ENCODE assay signal across 8 mouse cellular contexts in the genomic region with DNA sequence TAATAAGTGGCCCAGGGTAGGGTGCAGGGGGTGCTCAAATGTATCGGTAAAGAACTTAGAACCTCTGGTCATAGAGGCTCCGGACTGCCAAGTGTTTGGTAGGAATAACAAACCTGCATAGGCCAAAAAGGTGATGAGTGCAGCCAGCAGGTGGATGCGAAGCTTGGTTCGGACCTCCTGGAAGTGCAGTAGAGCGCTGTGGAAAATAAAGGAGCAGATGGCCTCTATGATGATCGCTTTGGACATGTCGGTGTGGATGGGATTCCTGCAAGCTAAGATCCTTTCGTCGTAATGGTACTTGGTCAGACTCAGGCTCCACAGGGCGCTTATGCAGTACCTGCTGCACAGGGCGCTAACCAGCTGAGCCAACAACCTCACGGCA. TPM values are rescaled to one million over a fixed set of nuclear protein-coding genes. Genes with fewer than 3 reads are reported as not detected.
DNase-seq lines count a peak whose midpoint lies in the region; ATAC-seq and TF ChIP-seq lines count a peak whose summit lies in the region.

No protein-coding gene starts in this region.

- peak overlapping the region; percentile 83 for H3K9ac ChIP-seq in liver, embryonic 16.5 days (ENCODE audit: low read depth, low read length)

- no peak for ATAC-seq in liver, embryonic 16.5 days (ENCODE audit: low read depth)

- H3K4me2 ChIP-seq in liver, embryonic 16.5 days (ENCODE audit: low read depth, low read length): peak overlapping the region; percentile 99

- WGBS in thymus, adult 2 months: 7% methylated on average over 12 of the region's 12 CpGs
- 6% methylated on average over 12 of the region's 12 CpGs for WGBS in liver, embryonic 16.5 days (ENCODE audit: insufficient replicate concordance)

- no peaks in the 10 kb centered on the region for H3K27me3 ChIP-seq in thymus, adult 2 months (ENCODE audit: control insufficient read depth, insufficient read depth, low read length)
- H3K27me3 ChIP-seq in liver, embryonic 16.5 days (ENCODE audit: control insufficient read depth, insufficient read depth, low read depth, low read length): no peaks in the 10 kb centered on the region

- 0 out of 2 replicates have a peak, but pooled peaks have one; percentile 2 for TF ChIP-seq CTCF in thymus, adult 2 months (IDR thresholded peaks at IDR 0.05; ENCODE audit: borderline replicate concordance, control insufficient read depth, extremely low read depth, insufficient read depth, low read length, poor library complexity)

- TF ChIP-seq POLR2A in thymus, adult 2 months (IDR thresholded peaks at IDR 0.05; ENCODE audit: control insufficient read depth, extremely low read depth, insufficient read depth, low read length, poor library complexity): no peak

- peaks cover 9% of the 10 kb centered on the region; the same call in 1 of the 2 replicates for H3K36me3 ChIP-seq in thymus, adult 2 months (ENCODE audit: control insufficient read depth, insufficient read depth, low read length)
- no peaks in the 10 kb centered on the region for H3K36me3 ChIP-seq in liver, embryonic 16.5 days (ENCODE audit: control insufficient read depth, insufficient read depth)

- peak overlapping the region; percentile 82 for H3K27ac ChIP-seq in thymus, adult 2 months (ENCODE audit: control insufficient read depth, insufficient read depth, low read length)
- peak overlapping the region; percentile 66; the same call in 1 of the 2 replicates for H3K27ac ChIP-seq in liver, embryonic 16.5 days (ENCODE audit: low read length)

- DNase-seq in cerebellum, adult 9-10 months: peak; percentile 52
- no peak for DNase-seq in cerebellum, adult 9-11 months
- DNase-seq in thymus, adult 2 months: no peak
- no peak for DNase-seq in thymus, postnatal 10 days (ENCODE audit: low spot score in 2 of 2)
- DNase-seq in urinary bladder, postnatal 25 days (ENCODE audit: low spot score): no peak
- DNase-seq in embryo, embryonic 10.5 days (ENCODE audit: low spot score): no peak
- no peak for DNase-seq in urinary bladder, adult 18-20 months (ENCODE audit: low spot score in 2 of 2)

- H3K9me3 ChIP-seq in liver, embryonic 16.5 days (replicated peaks; ENCODE audit: control insufficient read depth, low read length): no peaks in the 10 kb centered on the region

- H3K4me3 ChIP-seq in thymus, adult 2 months (ENCODE audit: control insufficient read depth, insufficient read depth, low read length): peak overlapping the region; percentile 84
- H3K4me3 ChIP-seq in liver, embryonic 16.5 days (ENCODE audit: low read depth, low read length): peak overlapping the region; percentile 80

- H3K4me1 ChIP-seq in thymus, adult 2 months (replicated peaks; ENCODE audit: control insufficient read depth, insufficient read depth, low read length): peaks cover 18% of the 10 kb centered on the region
- H3K4me1 ChIP-seq in liver, embryonic 16.5 days (ENCODE audit: control insufficient read depth, low read depth, low read length): peaks cover 48% of the 10 kb centered on the region

RNA-seq across cellular contexts. Expression of gene Aqp11, which starts 0.8 kb away (rescaled TPM):
- polyA plus RNA-seq in thymus, adult 2 months (2012; rRNA removed): 277 and 395 TPM in 2 replicates
- 42.6 and 49.8 TPM in 2 replicates for polyA plus RNA-seq in liver, embryonic 16.5 days (2015; fragmentation: Nextera tagmentation; extraction: Ambion mirVana)

RNA-seq across cellular contexts. Expression of gene Clns1a, which starts 40.8 kb away (rescaled TPM):
- polyA plus RNA-seq in thymus, adult 2 months (2012; rRNA removed): 60.8 and 63.3 TPM in 2 replicates
- polyA plus RNA-seq in liver, embryonic 16.5 days (2015; fragmentation: Nextera tagmentation; extraction: Ambion mirVana): 50.8 and 56.1 TPM in 2 replicates

RNA-seq across cellular contexts. Expression of gene Pak1, which starts 51.1 kb away (rescaled TPM):
- 11.4 and 11.8 TPM in 2 replicates for polyA plus RNA-seq in thymus, adult 2 months (2012; rRNA removed)
- polyA plus RNA-seq in liver, embryonic 16.5 days (2015; fragmentation: Nextera tagmentation; extraction: Ambion mirVana): 9.3 and 10.1 TPM in 2 replicates
